Mouse (Mus musculus): ENCODE measurements around the gene Vdr. TPM values are rescaled to one million over a fixed set of nuclear protein-coding genes. Genes with fewer than 3 reads are reported as not detected.

Vdr gene
- 0.15 and 0.23 TPM in 2 replicates for polyA plus RNA-seq (2016; fragmentation: Nextera tagmentation; extraction: Ambion mirVana)

DNA sequence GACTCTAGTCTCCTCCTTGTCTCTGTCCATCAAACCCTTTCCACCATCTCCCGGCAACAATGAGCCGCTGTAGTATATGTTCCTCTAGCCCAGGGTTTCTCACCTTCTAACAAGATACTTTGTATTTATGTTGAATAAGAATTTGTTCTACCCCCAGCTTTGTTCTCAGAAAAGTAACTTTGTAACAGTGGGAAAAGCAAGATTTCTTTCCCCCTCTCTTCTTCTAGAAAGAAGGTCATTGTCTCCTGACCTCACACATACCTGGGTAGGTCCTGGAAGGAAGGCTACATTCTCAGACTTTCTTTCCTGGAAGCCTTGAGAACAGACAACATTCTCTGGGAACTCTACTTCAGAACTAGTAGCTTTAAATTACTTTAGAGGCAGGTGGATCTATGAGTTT lies at the start of gene Vdr:
TSS of gene Vdr (minus strand) at position 101 of the 400 bp plus-strand sequence.
- H3K36me3 ChIP-seq = no peaks in the 10 kb centered on the region
- no peak for DNase-seq (ENCODE audit: low spot score)

DNA sequence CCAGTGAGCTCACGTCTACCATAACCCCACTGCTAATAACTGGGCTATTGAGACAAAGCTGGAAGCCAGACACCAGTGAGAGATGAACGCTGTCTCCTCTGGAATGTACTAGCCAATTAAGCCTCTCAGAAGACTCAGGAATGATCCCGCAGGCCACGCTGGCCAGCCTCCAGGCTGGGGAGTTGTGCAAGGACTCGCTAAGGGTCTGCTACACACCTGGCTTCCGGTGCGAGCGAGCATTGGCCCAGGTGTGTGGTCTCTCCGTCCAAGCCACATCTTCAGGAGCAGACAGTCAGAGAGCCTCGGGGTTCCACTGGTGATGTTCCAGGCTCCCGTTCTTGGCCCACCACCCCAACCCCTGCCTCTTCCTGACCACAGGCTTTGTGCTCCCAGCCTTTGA lies 46.0 kb upstream of the Vdr start:
- peaks cover 29% of the 10 kb centered on the region for H3K4me1 ChIP-seq
- no peaks in the 10 kb centered on the region for H3K36me3 ChIP-seq
- H3K27ac ChIP-seq = peak overlapping the region; percentile 26; the same call in 1 of the 2 replicates
- DNase-seq (ENCODE audit: low spot score) = no peak
- H3K4me3 ChIP-seq = no peak overlapping the region
- H3K27me3 ChIP-seq (ENCODE audit: low read depth, poor library complexity, severe bottlenecking) = peaks cover 7% of the 10 kb centered on the region; the same call in 1 of the 2 replicates
- H3K9me3 ChIP-seq (replicated peaks) = no peaks in the 10 kb centered on the region
- WGBS = 70% methylated on average over 11 of the region's 11 CpGs

More for the DNA sequence above, at the start of gene Vdr:
- H3K27me3 ChIP-seq (ENCODE audit: low read depth, poor library complexity, severe bottlenecking) = peaks cover 62% of the 10 kb centered on the region
- no peak within 1 kb of the TSS for H3K4me3 ChIP-seq
- H3K4me1 ChIP-seq = peaks cover 21% of the 10 kb centered on the region
- H3K27ac ChIP-seq = no peak within 1 kb of the TSS
- 95% methylated on average over 2 of the region's 2 CpGs for WGBS
- H3K9me3 ChIP-seq (replicated peaks) = no peaks in the 10 kb centered on the region

DNA sequence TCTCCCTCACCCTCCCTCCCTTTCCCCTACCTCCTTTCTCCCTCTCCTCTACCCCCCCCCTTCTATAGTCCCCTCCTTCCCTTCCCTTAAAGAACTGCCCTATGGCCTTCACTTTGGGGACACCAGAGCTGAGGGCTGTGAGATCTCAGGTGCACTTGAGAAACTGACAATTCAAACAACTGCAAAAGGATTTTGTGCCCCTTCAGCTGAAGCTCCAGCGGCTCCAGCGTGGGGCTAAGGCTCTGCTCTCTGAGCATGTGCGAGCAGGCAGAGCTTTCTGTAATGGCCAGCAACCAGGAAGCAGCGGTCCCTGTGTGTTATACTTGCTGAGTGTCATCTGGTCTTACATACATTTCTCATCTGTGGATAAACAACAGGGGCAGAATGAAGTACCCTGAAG lies 45.3 kb upstream of the Vdr start:
- H3K36me3 ChIP-seq = no peaks in the 10 kb centered on the region
- peaks cover 9% of the 10 kb centered on the region; the same call in 1 of the 2 replicates for H3K27me3 ChIP-seq (ENCODE audit: low read depth, poor library complexity, severe bottlenecking)
- peaks cover 29% of the 10 kb centered on the region for H3K4me1 ChIP-seq
- 33% methylated on average over 4 of the region's 4 CpGs for WGBS
- DNase-seq (ENCODE audit: low spot score) = no peak
- H3K4me3 ChIP-seq = no peak overlapping the region
- 0 out of 2 replicates have a peak overlapping the region, but pooled peaks have one; percentile 42 for H3K27ac ChIP-seq
- no peaks in the 10 kb centered on the region for H3K9me3 ChIP-seq (replicated peaks)

DNA sequence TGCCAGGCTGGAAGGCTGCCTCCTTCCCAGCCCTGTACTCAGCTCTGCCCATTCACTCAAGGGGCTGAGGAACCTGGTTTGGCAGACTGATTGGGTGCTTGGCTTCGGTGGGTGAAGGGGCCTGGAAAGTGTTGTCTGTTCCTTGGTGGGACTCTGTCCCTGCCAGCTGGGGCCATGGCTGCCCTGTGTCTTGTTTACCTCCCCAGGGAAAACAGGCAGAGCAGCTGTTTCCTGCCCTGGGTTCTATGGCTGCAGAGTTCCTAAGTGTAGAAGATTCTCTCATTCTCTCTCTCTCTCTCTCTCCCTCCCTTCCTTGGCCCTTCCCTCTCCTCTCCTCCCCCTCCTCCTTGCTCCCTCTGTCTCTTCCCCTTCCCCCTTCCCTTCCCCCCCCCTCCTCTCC lies 44.9 kb upstream of the Vdr start:
- Histone ChIP-seq H3K36me3 (no peaks in the 10 kb centered on the region), H3K27me3 (ENCODE audit: low read depth, poor library complexity, severe bottlenecking) (peaks cover 9% of the 10 kb centered on the region; the same call in 1 of the 2 replicates), H3K27ac (peak overlapping the region; percentile 42), H3K9me3 (replicated peaks) (no peaks in the 10 kb centered on the region), H3K4me1 (peaks cover 29% of the 10 kb centered on the region), H3K4me3 (no peak overlapping the region)
- DNase-seq (ENCODE audit: low spot score) = no peak
- 68% methylated on average over 1 of the region's 1 CpGs for WGBS

DNA sequence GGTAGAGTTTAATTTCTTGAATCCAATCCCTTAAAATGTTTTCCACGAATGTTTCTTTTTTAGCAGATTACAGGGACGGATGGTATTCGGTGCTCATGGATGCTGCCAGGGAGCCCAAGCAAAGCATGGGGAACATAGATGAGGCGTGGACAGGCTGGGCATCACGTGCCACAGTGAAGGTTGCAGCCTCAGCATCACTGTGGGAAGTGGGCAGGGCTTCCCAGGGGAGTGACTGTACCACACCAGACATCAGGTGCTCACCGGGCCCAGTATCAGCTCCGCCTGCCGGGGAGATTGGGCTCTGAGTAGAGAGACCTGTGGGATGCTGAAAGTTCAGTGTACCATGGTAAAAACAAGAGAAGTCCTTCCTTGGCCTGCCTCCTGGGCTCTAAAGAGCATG lies 44.2 kb upstream of the Vdr start:
- WGBS = 84% methylated on average over 8 of the region's 8 CpGs
- H3K27me3 ChIP-seq (ENCODE audit: low read depth, poor library complexity, severe bottlenecking) = peaks cover 10% of the 10 kb centered on the region; the same call in 1 of the 2 replicates
- H3K4me1 ChIP-seq = peaks cover 30% of the 10 kb centered on the region
- no peak overlapping the region for H3K27ac ChIP-seq
- H3K4me3 ChIP-seq = no peak overlapping the region
- no peak for DNase-seq (ENCODE audit: low spot score)
- no peaks in the 10 kb centered on the region for H3K9me3 ChIP-seq (replicated peaks)
- H3K36me3 ChIP-seq = no peaks in the 10 kb centered on the region

DNA sequence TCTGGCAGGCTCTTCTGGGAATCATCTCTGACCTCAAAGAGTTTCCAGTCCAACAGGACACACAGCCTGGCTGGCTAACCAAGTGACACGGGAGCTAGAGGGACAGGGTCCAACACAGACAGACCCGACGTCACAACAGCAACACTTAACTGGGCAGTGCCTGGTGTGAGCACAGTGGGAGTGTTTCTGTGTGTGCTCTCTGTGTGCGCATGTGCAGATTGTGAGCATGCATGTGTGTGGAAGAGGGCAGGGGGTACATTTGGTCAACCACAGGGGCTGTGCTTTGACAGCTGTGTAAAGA lies 42.4 kb upstream of the Vdr start:
- DNase-seq (ENCODE audit: low spot score) = no peak
- H3K4me1 ChIP-seq = peaks cover 41% of the 10 kb centered on the region
- H3K36me3 ChIP-seq = no peaks in the 10 kb centered on the region
- H3K27ac ChIP-seq = no peak overlapping the region
- WGBS = 70% methylated on average over 4 of the region's 4 CpGs
- no peaks in the 10 kb centered on the region for H3K9me3 ChIP-seq (replicated peaks)
- H3K4me3 ChIP-seq = no peak overlapping the region
- H3K27me3 ChIP-seq (ENCODE audit: low read depth, poor library complexity, severe bottlenecking) = peaks cover 19% of the 10 kb centered on the region; the same call in 1 of the 2 replicates

DNA sequence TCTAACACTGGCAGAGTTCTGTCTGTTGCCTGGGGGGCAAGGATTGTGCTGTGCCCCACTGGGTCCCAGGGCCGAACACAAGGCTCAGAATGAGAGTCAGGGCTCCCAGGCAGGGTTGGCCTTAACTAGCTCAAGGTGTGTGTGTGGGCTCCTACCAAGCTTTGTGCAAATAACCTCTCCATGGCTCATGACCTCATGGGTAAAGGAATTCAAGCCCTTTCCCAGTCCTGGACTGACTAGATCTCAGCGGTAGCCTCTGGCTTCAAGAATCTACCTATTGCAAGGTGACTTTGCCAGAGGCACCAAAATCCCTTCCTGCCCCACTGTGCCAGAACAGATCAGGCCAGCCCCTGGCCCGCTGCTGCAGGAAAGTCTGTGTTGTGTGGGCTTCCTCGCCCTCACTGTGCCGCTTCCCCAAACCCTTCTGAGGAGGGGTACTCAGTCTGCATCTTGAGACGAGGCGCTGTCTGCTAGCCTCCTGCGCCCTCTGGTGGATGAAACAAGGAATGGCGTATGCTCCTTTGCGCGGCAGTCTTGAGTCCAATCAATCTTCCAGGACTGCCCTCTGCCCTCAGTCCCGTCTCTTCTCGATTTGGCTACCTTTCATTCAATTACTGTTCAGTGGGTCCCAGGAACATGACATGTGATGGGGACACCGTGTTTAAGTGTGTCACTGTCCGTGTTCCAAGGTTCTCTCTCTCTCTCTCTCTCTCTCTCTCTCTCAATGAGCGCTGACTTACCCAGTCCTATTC lies 41.9 kb upstream of the Vdr start:
- Histone ChIP-seq H3K36me3 (no peaks in the 10 kb centered on the region), H3K27me3 (ENCODE audit: low read depth, poor library complexity, severe bottlenecking) (peaks cover 19% of the 10 kb centered on the region; the same call in 1 of the 2 replicates), H3K27ac (no peak overlapping the region), H3K4me1 (peaks cover 41% of the 10 kb centered on the region), H3K9me3 (replicated peaks) (no peaks in the 10 kb centered on the region), H3K4me3 (peak overlapping the region; percentile 6; the same call in 1 of the 2 replicates)
- DNase-seq (ENCODE audit: low spot score) = peak; percentile 85
- 17% methylated on average over 16 of the region's 16 CpGs for WGBS

DNA sequence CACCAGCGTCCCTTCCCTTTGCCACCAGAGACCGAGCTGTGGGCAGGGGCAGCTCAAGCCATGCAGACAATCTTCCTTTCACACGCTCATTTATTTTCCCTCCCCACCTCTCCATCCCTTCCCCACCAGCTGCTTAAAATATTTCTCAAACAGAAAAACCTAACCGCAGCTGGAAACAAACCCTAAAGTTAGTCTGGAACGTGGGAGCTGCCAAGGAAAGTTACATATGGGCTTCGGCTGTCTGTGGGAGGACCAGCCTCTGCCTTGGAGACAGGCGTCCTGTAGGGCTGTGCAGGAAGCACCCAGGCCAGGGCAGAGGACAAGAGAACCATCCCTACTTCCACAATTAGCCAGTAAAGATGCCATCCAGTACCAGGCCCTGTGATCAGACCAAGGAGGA lies 39.8 kb upstream of the Vdr start:
- Histone ChIP-seq H3K9me3 (replicated peaks) (no peaks in the 10 kb centered on the region), H3K27me3 (ENCODE audit: low read depth, poor library complexity, severe bottlenecking) (peaks cover 19% of the 10 kb centered on the region; the same call in 1 of the 2 replicates)
- 82% methylated on average over 7 of the region's 7 CpGs for WGBS

DNA sequence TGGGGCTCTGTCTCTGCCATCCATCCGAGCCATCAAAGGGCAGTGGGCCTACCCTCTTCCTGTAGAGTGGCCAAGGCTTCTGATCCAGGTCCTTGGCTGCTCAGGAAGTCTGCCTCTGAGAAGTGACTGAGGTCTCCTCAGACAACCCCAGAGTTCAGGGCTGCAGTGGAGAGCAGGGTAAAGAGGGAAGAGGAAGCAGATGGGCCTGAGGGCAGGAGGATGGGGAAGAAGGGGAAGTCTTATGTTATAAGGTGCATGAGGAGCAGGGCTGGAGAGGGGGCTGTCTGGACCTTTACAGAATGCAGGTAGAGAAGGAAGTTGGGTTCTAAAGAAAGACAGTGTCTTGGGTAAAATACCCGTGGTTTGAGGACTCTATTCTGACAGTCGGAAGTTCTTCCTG lies 39.3 kb upstream of the Vdr start:
- H3K4me1 ChIP-seq = peaks cover 31% of the 10 kb centered on the region
- no peak for DNase-seq (ENCODE audit: low spot score)
- H3K27me3 ChIP-seq (ENCODE audit: low read depth, poor library complexity, severe bottlenecking) = peaks cover 19% of the 10 kb centered on the region; the same call in 1 of the 2 replicates
- no peaks in the 10 kb centered on the region for H3K9me3 ChIP-seq (replicated peaks)
- H3K4me3 ChIP-seq = no peak overlapping the region
- 80% methylated on average over 3 of the region's 3 CpGs for WGBS
- H3K27ac ChIP-seq = no peak overlapping the region
- H3K36me3 ChIP-seq = no peaks in the 10 kb centered on the region

More for the DNA sequence above, 39.8 kb upstream of the Vdr start:
- DNase-seq (ENCODE audit: low spot score) = no peak
- H3K36me3 ChIP-seq = no peaks in the 10 kb centered on the region
- H3K27ac ChIP-seq = no peak overlapping the region
- no peak overlapping the region for H3K4me3 ChIP-seq
- H3K4me1 ChIP-seq = peaks cover 33% of the 10 kb centered on the region

DNA sequence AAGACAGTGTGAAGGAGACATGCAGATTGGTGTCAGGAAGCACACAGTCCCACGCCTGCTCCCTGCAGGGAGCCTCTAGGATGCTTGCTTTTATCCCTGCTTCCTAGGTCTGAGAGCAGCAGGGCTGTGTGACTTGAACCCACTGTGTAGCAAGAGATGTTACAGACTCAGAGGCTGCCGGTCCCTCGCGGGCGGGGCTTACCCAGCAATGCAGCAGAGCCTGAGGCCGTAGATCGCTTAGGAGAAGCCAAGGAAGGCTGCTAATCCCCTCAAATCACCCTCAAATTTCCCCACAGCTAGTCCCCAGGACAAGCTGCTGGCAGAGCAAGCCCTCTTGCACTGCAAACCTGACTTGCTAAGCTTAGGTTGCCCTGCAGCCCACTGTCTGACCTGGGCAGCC lies 38.3 kb upstream of the Vdr start:
- DNase-seq (ENCODE audit: low spot score) = no peak
- no peaks in the 10 kb centered on the region for H3K36me3 ChIP-seq
- no peak overlapping the region for H3K4me3 ChIP-seq
- H3K27me3 ChIP-seq (ENCODE audit: low read depth, poor library complexity, severe bottlenecking) = peaks cover 19% of the 10 kb centered on the region; the same call in 1 of the 2 replicates
- WGBS = 43% methylated on average over 7 of the region's 7 CpGs
- peaks cover 31% of the 10 kb centered on the region for H3K4me1 ChIP-seq
- no peaks in the 10 kb centered on the region for H3K9me3 ChIP-seq (replicated peaks)
- peak overlapping the region; percentile 38; the same call in 1 of the 2 replicates for H3K27ac ChIP-seq

DNA sequence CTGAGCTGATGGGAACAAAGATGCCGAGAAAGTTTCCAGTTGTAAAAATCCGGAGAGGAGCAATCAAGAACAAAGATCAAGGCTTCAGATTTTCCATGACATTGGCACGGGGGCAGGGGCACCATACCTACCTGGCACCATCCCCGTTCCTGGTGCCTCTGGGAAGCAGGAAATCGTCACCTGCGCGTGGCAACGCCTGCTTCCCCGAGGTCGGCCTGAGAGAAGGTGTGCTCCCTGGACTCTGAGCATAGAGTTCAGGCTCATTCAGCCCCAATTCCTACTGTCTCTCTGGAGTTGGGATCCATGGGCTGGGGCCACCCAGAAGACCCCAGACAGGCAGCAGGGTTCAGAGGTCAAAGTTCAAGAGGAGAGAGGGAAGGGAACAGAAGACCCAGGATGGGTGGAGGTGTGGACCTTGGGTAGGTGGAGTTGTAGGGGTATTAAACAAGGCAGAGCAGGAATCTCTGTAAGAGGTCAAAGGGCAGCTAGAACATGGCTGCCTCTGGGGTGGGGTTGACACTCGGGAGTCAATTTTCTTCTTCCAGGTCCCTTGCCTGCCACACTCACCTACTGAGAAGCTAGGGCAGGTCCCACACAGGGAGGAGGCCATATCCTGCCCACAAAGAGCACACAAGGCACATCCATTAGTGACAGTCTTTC lies 35.4 kb upstream of the Vdr start:
- H3K4me3 ChIP-seq = no peak overlapping the region

DNA sequence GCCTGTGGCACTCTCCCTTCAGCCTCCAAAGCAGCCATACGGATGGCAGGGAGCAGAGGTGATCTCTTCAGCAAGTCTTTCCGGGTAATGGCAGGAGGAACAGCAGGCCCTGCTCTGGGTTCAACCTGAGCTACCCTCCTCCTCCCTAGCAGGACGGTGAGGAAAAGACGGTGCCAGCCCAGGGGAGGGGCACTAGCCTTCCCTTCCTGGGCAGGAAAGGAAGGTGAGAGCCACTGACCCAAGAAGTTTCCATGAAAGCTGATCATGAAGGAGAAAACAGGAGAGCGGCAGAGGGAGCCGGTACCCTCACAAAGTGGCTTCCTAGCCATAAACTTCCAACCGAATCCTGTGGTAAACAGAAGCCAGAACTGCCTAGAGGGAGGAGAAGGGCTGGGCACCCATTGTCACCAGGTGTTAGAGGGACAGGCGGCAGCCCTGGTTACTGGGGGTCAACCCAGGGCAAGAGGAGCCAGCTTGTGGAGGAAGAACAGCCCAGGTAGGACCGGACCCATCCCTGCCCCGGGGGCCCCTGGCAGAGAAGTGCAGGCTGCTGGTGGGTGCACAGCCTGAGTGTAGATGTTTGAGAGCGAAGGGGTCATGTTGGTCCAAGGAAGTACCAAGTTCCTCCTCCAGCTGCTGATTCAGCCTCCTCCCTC lies 34.6 kb upstream of the Vdr start:
- Histone ChIP-seq H3K27me3 (ENCODE audit: low read depth, poor library complexity, severe bottlenecking) (0 out of 2 replicates have a peak, but pooled peaks cover 10% of the 10 kb centered on the region), H3K4me3 (no peak overlapping the region), H3K36me3 (no peaks in the 10 kb centered on the region), H3K9me3 (replicated peaks) (no peaks in the 10 kb centered on the region), H3K27ac (peak overlapping the region; percentile 25; the same call in 1 of the 2 replicates), H3K4me1 (peaks cover 19% of the 10 kb centered on the region)
- DNase-seq (ENCODE audit: low spot score) = no peak
- WGBS = 62% methylated on average over 11 of the region's 11 CpGs

More for the DNA sequence above, 35.4 kb upstream of the Vdr start:
- no peaks in the 10 kb centered on the region for H3K9me3 ChIP-seq (replicated peaks)
- H3K4me1 ChIP-seq = peaks cover 19% of the 10 kb centered on the region
- 0 out of 2 replicates have a peak, but pooled peaks cover 10% of the 10 kb centered on the region for H3K27me3 ChIP-seq (ENCODE audit: low read depth, poor library complexity, severe bottlenecking)
- DNase-seq (ENCODE audit: low spot score) = no peak
- WGBS = 80% methylated on average over 11 of the region's 11 CpGs
- no peaks in the 10 kb centered on the region for H3K36me3 ChIP-seq
- H3K27ac ChIP-seq = no peak overlapping the region

DNA sequence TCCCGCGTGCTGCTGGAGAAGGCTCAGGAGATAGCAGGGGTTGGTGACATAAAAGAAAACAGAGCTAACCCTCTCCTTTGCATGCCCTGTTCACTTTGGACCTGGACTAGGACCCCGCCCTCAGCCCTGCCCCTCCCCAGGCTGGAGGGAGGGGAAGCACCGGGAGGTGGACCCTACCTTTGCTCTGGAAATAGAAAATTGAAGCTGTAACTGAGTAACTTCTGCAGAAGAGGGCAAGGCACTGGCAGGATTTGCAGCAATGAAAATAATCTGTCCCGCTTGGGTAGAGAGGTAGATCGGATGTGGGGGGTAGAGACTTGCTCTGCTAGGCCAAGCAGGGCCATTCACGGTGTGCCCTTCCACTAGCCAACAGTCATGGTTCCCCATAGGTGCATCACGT lies 32.9 kb upstream of the Vdr start:
- no peak for DNase-seq (ENCODE audit: low spot score)
- Histone ChIP-seq H3K27me3 (ENCODE audit: low read depth, poor library complexity, severe bottlenecking) (no peaks in the 10 kb centered on the region), H3K9me3 (replicated peaks) (no peaks in the 10 kb centered on the region), H3K36me3 (no peaks in the 10 kb centered on the region), H3K4me1 (peaks cover 8% of the 10 kb centered on the region), H3K27ac (no peak overlapping the region), H3K4me3 (no peak overlapping the region)
- WGBS = 89% methylated on average over 8 of the region's 8 CpGs

Measured in limb, embryonic 10.5 days (tissue).